Mouse (Mus musculus) inflammation-experienced regulatory T-cells, adult 6 months (primary cell): ENCODE measurements around the gene Pla2g5. TPM values are rescaled to one million over a fixed set of nuclear protein-coding genes. Genes with fewer than 3 reads are reported as not detected.
"Not testable (repeated sequence)": the region's sequence is repeated elsewhere in the genome, so short reads cannot be mapped to it uniquely, and the experiment has no call there.

Source experiments
- ATAC-seq: one replicate; pipeline ENCODE4 v1.8.0; 2017
- polyA plus RNA-seq, 3 experiments: library from polyadenylated mRNA; unstranded; fragments of 100-300 nt; shearing (Covaris generic); gene quantifications; one replicate each; pipeline ENCODE4 v1.2.1; 2017

Gene Pla2g5
- polyA plus RNA-seq = not detected

GRCm38 (mm10) chr4:138863344-138863998 lies at the start of gene Pla2g5:
Pla2g5 (minus strand) TSS chr4:138863482.
- ATAC-seq = no peak

- ATAC-seq = no peak
Observed at GRCm38 (mm10) chr4:138905624-138906337, 42.5 kb upstream of the Pla2g5 start.

- no peak for ATAC-seq
Observed at GRCm38 (mm10) chr4:138899361-138899760, 36.1 kb upstream of the Pla2g5 start.

GRCm38 (mm10) chr4:138893789-138894188 lies 30.5 kb upstream of the Pla2g5 start:
- not testable (repeated sequence) for ATAC-seq

GRCm38 (mm10) chr4:138892655-138893054 lies 29.4 kb upstream of the Pla2g5 start:
- ATAC-seq = no peak

GRCm38 (mm10) chr4:138889635-138890034 lies 26.4 kb upstream of the Pla2g5 start:
- ATAC-seq = no peak

- no peak for ATAC-seq
Observed at GRCm38 (mm10) chr4:138889165-138889564, 25.9 kb upstream of the Pla2g5 start.

GRCm38 (mm10) chr4:138884261-138884660 lies 21.0 kb upstream of the Pla2g5 start:
- no peak for ATAC-seq

GRCm38 (mm10) chr4:138882179-138882578 lies 18.9 kb upstream of the Pla2g5 start:
- ATAC-seq = no peak

GRCm38 (mm10) chr4:138880811-138881584 lies 17.7 kb upstream of the Pla2g5 start:
- ATAC-seq = no peak

- ATAC-seq = no peak
Observed at GRCm38 (mm10) chr4:138879808-138880207, 16.5 kb upstream of the Pla2g5 start.

GRCm38 (mm10) chr4:138878783-138879182 lies 15.5 kb upstream of the Pla2g5 start:
- no peak for ATAC-seq

GRCm38 (mm10) chr4:138877731-138878130 lies 14.4 kb upstream of the Pla2g5 start, which contains the start of gene Pla2g2e:
Pla2g2e (plus strand) TSS chr4:138877942.
- no peak for ATAC-seq

- no peak for ATAC-seq
Observed at GRCm38 (mm10) chr4:138875986-138876385, 12.7 kb upstream of the Pla2g5 start.

- ATAC-seq = not testable (repeated sequence)
Observed at GRCm38 (mm10) chr4:138875275-138875674, 12.0 kb upstream of the Pla2g5 start.

GRCm38 (mm10) chr4:138873864-138874263 lies 10.6 kb upstream of the Pla2g5 start, which contains the start of gene Gm13030:
Gm13030 (minus strand) TSS chr4:138873964.
- ATAC-seq = no peak

GRCm38 (mm10) chr4:138868666-138869065 lies 5.4 kb upstream of the Pla2g5 start:
- no peak for ATAC-seq

- no peak for ATAC-seq
Observed at GRCm38 (mm10) chr4:138866413-138866812, 3.1 kb upstream of the Pla2g5 start.

- no peak for ATAC-seq
Observed at GRCm38 (mm10) chr4:138865991-138866390, 2.7 kb upstream of the Pla2g5 start.

GRCm38 (mm10) chr4:138865092-138865491 lies 1.8 kb upstream of the Pla2g5 start:
- no peak for ATAC-seq

- no peak for ATAC-seq
Observed at GRCm38 (mm10) chr4:138859728-138860127, 3.6 kb downstream of the Pla2g5 start.

GRCm38 (mm10) chr4:138859245-138859644 lies 4.0 kb downstream of the Pla2g5 start:
- ATAC-seq = no peak

- ATAC-seq = no peak
Observed at GRCm38 (mm10) chr4:138858446-138858845, 4.8 kb downstream of the Pla2g5 start.
